Mouse (Mus musculus) right cerebral cortex, postnatal 10 days (tissue): ENCODE results near the gene B830017H08Rik.

Source experiments
- DNase-seq, 2 experiments: peaks; one replicate each; pipeline ENCODE4 v3.0.0; 2021; ENCODE audit warnings: low spot score in 2 of 2

Gene B830017H08Rik

GRCm38 (mm10) chr16:17851860-17852259, 18.9 kb downstream of the B830017H08Rik start:
- no peak for DNase-seq

GRCm38 (mm10) chr16:17853263-17853662, 20.3 kb downstream of the B830017H08Rik start:
- no peak for DNase-seq

- no peak for DNase-seq
Observed at GRCm38 (mm10) chr16:17857157-17857556, 24.2 kb downstream of the B830017H08Rik start.

DNA sequence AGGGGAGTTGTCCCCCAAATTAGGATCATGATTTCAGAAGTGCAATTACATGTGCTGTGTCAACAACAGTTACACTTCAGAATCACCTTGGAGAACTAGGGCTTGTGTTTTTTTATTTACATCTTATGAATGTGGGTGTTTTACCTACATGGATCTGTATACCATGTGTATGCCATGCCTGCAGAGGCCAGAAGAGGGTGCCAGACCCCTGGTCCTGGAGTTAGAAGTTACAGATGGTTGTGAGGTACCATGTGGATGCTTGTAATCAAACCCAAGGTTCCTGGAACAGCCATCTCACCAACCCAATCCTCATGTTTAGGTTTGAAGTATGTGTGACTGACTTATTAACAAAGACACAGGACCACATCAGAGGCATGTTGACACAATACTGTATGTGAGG, 25.7 kb downstream of the B830017H08Rik start:
- DNase-seq: no peak

DNA sequence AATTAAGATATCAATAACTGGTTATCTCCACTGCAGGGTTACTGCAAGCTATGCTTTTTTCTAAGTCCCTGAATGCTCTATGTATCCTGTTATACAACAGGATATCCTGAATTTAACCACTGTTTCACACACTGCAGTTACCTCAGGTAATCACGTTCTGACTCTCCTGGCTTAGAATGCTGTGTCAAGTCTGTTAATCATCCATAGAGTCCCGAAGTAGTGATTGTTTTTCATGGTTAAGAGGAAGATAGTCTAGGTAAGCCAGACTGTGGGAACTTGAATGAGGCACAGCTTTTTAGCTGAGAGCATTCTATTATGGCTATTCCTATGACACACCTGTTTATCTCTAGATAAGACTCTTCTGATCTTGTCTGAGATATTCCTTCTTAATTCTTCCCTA, 32.4 kb downstream of the B830017H08Rik start:
- no peak for DNase-seq

- no peak for DNase-seq
Observed at GRCm38 (mm10) chr16:17865770-17866169, 32.8 kb downstream of the B830017H08Rik start.

DNA sequence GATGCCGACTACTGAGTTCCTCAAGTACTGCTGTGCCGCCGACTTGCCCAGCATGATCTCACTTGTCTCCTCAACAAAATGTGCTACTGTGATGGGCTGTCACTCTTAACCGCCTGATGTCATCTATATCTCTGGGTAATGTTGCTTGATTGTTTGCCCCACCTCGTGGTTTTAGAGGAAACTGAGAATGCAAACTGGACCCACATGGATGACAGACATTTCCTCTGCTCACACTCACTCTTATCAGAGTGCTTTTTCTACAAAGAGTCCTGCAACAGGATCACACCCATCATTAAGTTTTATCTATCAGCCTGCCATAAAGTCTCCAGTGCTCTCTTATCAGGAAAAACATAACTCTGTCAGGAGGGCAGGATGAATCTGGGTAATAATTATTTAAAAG, 38.3 kb downstream of the B830017H08Rik start:
- no peak for DNase-seq

DNA sequence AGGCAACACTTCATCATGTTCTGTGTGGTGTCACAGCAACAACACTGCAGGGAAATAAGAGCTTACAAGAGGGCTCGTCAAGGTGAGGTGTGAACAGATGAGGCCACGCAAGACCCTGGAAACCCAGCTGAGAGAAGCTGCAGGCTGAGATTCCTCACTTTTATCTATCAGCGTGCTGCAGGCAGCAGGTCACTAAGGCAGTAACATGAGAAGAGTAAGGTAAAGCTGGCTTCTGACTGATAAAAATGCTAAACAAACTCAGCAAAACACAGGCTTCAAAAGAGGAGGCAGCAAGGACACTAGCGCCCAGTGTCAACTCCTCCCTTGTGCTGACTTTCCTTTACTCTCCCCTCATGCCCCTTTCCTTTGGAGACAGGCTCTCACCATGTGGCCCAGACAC, 40.1 kb downstream of the B830017H08Rik start:
- no peak for DNase-seq

DNA sequence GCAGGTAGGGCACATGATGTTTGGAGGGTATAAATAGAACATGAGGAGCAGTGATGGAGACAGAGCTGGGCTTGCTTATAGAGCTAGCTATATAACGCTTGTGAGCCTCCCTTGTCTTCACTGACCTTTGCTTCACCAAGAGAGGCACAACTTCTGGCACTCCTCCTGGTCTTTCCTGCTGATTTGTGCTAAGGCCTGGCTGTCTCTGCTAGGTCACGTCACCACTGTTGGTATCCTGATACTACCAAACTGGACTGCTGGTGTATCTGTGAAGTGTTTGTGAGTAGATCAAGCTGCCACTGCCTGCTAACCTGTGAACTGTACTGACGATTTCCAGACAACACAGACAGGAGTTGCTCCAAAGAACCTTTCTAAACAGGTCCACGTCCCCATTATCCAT, 42.3 kb downstream of the B830017H08Rik start:
- no peak for DNase-seq

GRCm38 (mm10) chr16:17876096-17876495, 43.2 kb downstream of the B830017H08Rik start:
- no peak for DNase-seq

DNA sequence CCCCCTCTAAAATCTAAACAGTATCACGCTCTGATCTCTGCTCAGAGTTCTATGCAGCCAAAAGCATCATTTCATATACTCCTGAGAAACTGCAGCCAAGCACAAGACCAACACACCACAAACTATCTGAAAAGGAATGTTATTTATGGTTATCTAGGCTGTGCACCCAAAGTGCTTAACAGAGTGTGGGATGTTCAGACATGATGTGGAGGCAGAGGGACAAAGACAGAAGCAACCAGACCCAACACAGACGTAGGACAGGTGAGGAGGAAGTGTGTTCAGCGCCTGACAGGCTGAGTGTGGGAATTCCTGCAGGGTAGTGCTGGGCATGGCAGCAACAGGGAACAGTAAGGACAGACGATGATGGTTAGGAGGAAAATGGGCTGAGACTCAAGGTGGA, 46.6 kb downstream of the B830017H08Rik start:
- no peak for DNase-seq

- DNase-seq: no peak
Observed at GRCm38 (mm10) chr16:17882196-17882595, 49.3 kb downstream of the B830017H08Rik start.

DNA sequence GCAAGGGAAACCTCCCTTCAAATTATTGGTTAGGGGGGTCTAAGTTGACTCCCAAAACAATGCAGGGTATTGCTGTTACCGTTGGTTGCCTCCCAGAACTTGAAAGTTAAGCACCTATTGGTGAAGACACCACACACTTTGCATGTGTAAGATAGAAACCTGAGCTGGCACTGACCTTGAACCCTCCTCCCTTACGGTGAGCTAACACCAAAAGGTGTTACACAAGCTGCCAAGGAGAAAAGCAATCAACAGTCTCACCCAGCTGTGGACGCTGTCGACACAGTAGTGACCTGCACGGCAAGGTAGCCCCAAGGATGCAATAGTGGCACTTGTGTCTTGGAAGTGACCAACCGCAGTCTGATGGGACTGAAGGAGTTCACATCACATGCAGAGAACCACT, 51.2 kb downstream of the B830017H08Rik start:
- DNase-seq: no peak
